Mouse (Mus musculus): Measurements from ENCODE around the gene Vmn1r188.
"Not testable (repeated sequence)": the region's sequence is repeated elsewhere in the genome, so short reads cannot be mapped to it uniquely, and the experiment has no call there.

Gene Vmn1r188

DNA sequence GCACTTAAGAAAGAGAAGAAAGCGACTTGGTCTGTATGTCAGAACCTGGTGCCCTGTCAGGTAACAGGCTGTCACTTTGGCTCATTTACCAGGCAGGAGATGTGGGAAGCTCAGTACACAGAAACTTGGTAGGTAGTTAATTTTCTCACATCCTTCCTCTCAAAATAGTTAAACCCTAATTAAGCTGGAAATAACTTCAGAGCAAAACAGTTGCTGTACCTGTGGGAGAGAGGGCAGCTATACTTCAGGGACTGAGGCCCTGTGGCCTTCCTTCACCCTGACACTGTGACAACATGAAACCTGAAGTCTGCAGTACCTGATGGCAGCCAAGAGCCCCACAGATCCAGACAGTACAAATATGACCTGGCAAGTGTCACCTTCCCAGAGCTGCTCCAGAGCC lies at the start of gene Vmn1r188:
Gene Vmn1r188, plus strand, starts transcription at position 301 of the 400 bp plus-strand sequence.
- not testable (repeated sequence) for DNase-seq

DNA sequence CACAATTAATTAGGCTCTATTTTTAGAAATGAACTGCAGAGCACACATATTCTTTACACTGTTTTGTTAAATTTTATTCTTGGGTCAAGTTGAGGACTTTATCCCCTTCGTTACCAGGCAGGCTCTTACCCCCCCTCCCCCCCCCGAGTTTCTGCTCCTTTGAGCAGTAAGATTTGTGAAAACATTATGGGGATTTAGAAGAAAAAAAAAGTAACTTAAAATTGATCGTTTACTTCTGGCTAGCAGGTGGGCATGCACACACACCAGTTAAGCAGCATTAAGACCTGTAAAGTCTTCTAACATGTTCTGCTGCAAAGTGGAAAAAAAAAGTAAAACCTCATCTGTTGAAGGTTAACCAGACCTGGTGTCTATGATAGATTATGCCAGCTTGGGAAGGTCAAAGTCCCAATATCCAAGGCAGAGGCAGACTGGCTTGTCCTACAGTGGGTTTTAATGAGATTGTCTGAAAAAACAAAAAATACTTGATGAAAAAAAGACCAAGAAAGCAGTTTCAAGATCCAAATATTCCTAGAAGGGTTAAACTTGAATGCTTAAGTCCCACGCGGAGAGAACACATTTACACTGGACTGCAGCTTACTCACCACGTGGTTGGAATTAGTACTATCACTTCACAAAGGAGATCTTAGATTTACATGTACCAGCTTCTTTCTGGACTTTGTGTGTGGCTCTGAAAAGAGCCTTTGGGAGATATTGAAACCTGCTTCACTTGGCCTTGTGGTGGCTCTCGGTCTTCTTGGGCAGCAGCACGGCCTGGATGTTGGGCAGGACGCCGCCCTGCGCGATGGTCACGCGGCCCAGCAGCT lies 49.6 kb upstream of the Vmn1r188 start:
- peak; percentile 52 for DNase-seq

DNA sequence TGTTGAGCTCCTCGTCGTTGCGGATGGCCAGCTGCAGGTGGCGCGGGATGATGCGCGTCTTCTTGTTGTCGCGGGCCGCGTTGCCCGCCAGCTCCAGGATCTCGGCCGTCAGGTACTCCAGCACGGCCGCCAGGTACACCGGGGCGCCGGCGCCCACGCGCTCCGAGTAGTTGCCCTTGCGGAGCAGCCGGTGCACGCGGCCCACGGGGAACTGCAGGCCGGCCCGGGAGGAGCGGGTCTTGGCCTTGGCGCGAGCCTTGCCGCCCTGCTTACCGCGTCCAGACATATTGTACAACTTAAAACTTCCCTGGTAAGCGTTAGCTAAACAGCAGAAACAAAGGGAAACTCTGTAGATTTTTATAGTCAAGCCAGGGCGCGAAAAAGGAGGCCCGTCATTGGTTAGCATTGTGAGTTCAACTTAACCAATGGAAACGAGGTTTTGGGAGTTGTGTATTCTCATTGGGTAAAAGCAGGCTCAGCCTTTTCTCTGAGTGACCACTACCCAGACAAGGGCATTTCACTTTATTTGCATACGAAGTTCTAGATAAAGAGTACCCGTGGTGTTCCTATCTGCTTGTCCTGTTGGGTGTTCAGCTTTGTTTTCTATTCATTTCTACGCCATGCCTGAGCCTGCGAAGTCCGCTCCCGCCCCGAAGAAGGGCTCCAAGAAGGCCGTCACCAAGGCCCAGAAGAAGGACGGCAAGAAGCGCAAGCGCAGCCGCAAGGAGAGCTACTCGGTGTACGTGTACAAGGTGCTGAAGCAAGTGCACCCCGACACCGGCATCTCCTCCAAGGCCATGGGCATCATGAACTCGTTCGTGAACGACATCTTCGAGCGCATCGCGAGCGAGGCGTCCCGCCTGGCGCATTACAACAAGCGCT lies 48.7 kb upstream of the Vmn1r188 start, which contains the start of the genes Hist1h2ah and Hist1h2bk:
Gene Hist1h2ah, minus strand, starts transcription at position 302 of the 882 bp plus-strand sequence.
Gene Hist1h2bk, plus strand, starts transcription at position 604 of the 882 bp plus-strand sequence.
- DNase-seq, result peak; percentile 96

DNA sequence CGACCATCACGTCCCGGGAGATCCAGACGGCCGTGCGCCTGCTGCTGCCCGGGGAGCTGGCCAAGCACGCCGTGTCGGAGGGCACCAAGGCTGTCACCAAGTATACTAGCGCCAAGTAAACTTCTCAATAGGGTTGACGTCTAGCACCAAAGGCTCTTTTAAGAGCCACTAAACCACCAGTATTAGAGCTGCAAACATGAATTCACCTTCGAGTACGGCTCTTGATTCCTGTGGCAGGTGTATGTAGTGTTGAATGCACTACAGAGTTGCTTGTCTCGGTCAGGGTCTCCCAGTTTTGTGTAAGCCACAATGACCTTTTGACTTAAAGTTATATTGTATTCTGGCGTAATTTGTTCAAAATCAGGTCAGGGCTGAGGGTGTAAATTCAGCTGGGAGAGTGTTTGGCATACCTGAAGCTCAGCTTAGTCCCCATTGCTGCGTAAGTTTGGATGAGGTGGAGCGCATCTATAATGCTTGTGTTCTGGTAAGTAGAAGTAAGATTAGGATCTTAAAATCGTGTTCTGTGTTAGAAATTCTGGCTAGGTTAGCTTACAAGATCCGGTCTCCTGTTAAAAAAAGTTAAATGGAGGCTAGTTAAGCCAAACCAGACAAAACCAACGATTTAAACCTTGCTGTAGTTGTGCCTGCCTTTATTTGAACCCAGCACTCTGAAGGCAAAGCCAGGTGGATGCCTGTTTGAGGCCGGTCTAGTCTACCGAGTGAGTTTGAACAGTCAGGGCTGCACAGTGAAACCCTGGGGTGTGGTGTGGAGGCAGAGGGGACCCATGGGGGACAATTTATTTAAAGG lies 47.9 kb upstream of the Vmn1r188 start:
- peak; percentile 61 for DNase-seq

DNA sequence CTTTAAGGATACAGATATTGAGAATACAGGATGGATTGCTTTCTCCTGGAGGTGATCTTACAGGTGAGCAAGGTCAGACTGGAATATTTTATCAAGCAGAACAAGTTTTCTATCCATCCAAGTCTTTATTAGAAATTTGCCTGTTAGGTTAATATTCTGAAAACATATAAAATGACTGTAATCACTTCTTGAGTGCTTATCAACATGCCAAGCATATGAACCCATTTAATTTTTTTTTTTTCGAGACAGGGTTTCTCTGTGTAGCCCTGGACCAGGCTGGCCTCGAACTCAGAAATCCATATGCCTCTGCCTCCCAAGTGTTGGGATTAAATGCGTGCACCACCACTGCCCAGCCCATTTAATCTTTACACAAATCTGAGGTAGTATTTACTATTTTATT lies 47.3 kb upstream of the Vmn1r188 start:
- DNase-seq, result no peak

DNA sequence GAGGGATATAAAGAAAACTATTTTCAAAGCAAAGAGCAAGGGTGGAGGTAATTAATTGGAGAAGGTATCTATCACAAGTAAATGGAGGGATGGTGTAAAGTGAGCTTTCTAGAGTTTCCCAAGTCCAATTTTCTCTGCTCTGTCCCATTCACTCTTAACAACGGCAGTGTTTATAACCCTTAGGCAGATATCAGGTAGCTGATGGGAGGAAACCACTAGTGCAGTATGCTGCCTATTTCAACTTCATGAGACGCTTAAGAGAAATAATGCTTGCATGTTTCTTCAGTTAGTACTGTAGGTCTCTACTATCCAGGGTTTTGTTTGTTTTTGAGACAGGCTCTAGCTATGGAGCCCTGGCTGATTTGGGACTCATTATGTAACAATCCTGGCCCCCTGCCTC lies 46.8 kb upstream of the Vmn1r188 start:
- DNase-seq, result no peak

DNA sequence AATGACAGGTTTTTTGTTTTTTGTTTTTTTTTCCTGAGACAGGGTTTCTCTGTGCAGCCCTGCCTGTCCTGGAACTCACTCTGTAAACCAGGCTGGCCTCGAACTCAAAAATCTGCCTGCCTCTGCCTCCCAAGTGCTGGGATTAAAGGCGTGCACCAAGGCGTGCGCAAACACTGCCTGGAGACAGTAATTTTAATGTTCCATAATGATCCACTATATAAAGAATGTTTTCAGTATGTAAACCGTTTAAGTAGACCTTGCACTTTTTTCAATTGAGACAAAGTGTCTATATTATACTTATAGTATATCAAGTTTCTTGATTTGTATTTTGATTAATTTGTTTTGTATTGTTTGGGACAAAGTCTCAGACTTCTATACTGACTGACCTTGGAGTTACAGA lies 44.9 kb upstream of the Vmn1r188 start:
- DNase-seq, result no peak

DNA sequence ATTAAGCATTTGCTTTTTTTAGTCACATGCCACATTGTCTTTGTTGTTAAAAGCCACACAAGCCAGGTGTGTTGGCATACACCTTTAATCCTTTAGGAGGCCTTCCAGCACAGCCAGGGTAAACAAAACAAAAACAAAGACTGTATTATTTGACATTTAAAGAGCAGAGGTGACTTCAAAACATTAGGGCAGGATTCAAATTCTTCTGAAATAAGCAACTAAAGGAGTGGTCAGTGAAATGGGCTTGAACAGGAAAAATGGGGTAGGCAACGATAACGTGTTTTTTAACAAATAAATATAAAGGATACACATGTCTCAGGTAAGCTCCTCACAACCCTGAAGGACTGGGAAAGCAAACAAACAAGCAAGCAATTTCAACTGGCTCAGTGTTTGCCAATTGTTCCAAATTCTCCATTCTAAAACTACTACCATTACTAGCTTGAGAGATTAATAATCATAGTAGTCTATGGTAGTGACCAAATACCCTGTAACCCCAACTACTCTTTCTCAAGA lies 44.2 kb upstream of the Vmn1r188 start:
- no peak for DNase-seq

DNA sequence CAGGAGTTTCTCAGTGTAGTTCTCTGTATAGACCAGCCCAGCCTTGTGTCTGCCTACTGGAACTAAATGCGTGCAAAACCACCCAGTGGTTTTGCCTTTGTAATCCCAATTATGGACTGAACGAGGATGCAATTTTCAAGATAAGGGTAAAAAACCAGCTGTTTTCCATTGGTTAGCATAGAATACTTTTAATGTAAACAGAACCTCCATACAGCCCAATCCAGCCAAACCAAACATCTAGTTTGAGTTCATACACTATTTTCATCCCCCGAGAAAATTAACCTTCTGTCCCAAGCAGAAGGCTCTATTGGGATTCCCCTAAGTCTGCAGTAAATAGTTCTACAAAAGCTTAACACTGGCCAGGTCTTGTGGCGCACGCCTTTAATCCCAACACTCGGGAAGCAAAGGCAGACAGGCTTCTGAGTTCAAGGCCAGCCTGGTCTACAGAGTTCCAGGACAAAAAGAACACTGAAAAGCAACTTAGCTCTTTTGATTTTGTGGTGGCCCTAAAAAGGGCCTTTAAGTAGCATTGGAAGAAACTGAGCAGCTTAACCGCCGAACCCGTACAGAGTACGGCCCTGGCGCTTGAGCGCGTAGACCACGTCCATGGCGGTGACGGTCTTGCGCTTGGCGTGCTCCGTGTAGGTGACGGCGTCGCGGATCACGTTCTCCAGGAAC lies 43.6 kb upstream of the Vmn1r188 start:
- DNase-seq, result peak; percentile 67

DNA sequence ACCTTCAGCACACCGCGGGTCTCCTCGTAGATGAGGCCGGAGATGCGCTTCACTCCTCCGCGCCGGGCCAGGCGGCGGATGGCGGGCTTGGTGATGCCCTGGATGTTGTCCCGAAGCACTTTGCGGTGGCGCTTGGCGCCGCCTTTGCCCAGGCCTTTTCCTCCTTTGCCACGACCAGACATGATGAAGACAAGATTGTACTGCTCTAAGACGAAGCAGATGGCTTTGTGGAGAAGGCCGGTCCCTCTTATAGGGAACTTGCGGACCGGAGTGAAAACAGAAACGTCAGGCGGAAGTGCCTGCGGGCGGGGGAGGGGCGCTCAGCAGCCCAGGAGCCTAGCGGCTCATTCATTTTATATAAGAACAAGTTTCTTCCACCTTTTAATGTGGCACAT lies 43.1 kb upstream of the Vmn1r188 start, which contains the start of gene Hist1h4i:
Gene Hist1h4i, minus strand, starts transcription at position 221 of the 395 bp plus-strand sequence.
- DNase-seq, result peak; percentile 95

DNA sequence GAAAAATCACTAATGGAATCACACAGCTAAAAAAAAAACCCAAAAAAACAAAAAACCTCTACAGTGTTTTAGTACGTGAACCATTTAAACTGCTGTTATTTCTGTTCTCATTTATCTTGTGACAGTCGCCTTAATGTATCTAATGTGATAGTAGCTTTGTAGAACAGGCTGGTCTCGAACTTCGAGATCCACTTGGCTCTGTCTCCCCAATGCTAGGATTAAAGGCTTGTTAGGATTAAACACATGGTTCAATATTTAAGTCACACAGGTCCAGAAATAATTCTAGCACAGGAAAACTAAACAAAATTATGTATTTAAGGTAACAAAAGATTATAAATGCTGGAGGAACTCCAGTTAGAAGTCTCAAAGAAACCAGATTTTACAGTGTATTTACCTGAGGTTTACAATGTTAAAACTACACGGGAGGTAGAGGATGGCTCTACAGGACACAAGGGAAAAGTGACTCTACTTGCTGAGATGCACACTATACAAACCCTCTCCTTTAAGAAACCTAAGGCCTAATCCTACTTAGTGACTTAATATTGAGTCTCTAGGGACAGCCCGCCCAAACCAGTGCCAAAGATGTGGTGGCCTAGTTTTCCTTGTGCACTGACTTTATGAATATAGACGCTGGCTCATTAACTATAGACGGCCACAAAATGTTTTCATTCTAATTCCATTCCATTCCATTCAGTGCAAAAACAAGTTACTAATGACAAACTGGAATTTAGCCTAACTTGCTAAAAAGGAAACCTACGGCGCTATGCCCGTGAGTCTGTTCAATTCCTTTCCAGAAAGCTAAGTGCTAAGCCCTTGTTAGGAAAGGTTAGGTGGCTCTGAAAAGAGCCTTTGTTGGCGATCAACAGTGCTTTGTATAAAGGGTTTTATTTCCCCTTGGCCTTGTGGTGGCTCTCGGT lies 42.3 kb upstream of the Vmn1r188 start:
- DNase-seq, result peak; percentile 59

DNA sequence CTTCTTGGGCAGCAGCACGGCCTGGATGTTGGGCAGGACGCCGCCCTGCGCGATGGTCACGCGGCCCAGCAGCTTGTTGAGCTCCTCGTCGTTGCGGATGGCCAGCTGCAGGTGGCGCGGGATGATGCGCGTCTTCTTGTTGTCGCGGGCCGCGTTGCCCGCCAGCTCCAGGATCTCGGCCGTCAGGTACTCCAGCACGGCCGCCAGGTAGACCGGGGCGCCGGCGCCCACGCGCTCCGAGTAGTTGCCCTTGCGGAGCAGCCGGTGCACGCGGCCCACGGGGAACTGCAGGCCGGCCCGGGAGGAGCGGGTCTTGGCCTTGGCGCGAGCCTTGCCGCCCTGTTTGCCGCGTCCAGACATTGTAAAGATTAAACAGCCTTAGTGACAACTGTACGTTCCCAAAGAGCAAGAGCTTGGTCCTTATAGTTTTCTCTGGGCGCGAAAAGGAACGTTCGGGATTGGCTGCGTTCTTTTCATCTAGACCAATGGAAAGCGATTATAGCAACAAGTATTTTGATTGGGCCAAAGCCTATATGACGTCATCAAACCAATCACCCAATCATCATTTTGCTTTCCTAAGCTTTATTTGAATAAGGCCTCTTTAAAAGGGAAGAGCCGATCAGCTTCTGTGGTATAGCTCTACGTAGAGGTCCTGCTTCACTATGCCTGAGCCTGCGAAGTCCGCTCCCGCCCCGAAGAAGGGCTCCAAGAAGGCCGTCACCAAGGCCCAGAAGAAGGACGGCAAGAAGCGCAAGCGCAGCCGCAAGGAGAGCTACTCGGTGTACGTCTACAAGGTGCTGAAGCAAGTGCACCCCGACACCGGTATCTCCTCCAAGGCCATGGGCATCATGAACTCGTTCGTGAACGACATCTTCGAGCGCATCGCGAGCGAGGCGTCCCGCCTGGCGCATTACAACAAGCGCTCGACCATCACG lies 41.4 kb upstream of the Vmn1r188 start, which contains the start of the genes Hist1h2ag and Hist1h2bj:
Gene Hist1h2ag, minus strand, starts transcription at position 377 of the 935 bp plus-strand sequence.
Gene Hist1h2bj, plus strand, starts transcription at position 647 of the 935 bp plus-strand sequence.
- DNase-seq, result peak; percentile 94

DNA sequence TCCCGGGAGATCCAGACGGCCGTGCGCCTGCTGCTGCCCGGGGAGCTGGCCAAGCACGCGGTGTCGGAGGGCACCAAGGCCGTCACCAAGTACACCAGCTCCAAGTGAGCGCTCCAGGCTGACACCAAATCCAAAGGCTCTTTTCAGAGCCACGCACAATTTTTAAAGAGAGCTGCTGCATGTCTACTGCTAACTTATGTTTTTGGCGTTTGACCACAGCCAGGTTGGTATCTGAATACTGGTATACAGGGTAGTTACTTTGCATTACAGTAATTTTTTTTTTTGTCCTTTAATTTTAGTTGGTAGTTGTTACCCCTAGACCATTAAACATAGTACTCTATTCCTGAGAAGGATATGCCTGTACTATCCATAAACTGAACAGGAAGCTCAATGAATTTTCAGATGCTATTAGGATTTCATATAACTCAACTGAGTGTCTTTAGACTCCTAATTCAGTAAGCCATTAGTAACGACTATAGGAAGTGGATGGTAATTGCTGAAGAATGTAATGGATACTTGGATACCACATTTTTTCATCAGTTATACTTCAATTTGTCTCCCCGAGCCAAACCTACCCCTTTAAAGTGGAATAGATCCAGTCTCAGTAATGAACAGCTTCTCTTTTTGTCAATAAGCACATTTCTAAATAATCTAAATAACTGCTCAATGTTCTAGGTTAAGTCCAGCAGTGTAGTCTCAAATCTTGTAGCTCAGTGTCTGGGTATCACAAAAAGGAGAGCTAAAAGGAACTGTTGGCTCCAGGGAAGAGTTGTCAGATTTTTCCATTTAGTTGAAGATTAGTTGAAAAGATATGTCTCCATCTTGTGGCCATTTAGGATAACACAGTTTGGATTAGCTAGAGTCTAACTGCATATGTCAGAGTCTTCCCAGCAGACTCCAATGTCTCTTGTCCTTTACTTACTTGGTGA lies 40.5 kb upstream of the Vmn1r188 start:
- DNase-seq, result peak; percentile 80

DNA sequence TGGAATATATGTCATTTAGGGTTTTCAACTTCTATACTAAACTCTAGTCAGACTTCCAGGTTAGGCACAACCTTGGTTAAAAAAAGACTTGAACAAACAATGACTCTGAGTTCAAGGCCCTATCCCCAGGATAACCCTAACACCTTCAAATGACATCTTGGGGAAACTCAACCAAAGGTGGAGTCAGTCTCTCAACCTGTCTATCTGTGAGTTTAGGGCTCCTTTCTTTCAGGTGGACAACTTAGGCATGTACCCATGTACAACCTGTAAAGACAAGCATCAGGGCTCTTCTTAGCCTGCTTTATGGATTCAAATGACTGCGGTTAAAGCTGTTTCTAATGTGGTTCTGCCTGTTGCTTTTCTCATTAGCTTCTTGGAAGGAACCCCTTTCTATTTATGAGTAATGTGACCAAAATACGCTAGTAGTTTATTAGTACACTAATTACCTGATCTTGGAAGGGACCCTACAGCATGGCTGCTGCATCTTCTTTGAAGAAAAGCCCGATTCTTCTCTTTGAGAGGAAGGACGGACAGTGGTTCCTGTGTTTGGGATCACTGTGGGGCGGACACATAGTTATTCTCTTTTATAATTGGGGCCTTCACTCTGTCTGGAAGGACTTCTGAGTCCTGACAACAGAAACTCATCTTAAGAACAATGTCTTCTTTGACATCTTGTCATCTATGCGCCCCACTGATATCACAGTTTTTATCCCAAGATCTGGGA lies 39.6 kb upstream of the Vmn1r188 start:
- no peak for DNase-seq

DNA sequence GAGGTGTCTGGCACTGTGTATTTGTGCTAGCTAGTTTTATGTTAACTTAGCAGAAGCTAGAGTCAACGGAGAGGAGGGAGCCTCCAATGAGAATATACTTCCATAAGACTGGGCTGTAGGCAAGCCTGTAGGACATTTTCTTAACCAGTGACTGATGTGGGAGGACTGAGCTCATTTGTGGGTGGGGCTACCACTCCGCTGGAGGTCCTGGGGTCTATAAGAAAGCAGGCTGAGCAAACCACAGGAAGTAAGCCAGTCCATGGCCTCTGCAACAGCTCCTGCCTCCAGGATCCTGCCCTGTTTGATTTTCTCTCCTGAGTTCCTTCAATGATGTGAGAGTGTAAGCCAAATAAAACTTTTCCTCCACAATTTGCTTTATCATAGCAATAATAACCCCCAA lies 38.9 kb upstream of the Vmn1r188 start:
- no peak for DNase-seq

DNA sequence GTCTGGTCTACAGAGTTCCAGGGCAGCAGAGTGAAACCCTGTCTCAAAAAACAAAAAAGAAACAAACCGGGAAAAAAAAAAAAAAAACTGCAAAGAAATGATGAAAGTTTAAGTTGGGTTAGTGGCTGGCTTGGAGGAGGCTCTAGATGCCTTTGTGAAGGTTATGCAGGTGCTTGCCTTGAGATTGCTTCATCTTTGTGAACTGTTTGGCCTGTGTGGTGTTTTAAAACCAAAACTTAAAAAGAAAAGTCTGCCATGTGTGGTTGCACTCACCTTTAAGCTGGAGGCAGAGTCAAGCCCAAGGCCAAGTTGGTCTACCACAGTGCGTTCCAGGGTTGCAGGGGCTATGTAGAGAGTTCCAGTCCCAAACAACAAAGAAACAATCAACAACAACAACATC lies 35.2 kb upstream of the Vmn1r188 start:
- no peak for DNase-seq

DNA sequence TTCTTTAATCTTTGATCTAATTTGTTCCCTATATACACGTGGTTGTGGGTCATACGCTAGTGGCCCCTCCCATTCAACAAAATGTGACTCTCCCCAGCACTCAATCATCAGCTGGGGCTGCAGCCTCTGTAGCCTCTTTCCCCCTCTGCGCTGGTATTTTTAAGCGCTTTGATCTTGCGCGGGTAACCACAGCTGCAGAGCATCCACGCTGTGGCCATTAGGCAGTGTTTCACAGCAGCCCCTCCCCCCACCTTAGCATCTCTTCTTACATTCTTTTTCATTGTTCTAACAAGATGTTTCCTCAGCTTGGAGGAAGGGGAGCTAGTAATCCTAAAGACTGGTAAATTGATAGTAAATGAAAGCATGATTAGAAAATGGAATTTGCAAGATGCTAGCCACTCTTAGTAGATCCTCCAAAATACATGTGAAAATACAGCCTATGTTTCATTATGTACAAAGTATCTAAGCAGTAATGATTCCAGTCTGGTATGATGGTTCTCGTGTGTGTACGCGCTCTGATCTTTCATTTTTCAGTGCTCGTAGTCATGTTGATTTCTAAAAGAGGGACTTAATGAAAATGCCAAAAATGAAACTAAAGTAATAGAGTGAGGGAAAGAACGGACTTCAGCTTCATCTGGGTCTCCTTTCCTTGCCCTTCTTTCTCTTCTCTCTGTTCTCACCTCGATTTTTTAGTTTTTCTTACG lies 34.4 kb upstream of the Vmn1r188 start:
- DNase-seq, result peak; percentile 92
